Mouse (Mus musculus) c-Kit-negative CD71-positive TER-119-positive erythroid progenitor cells, embryonic 14.5 days (primary cell): ENCODE data around the gene Rce1.

Experiments
- DNase-seq: peaks from one replicate; pipeline ENCODE4 v3.0.0-alpha.2; 2013; ENCODE audit warnings: low read depth, low spot score

The Rce1 gene

DNA sequence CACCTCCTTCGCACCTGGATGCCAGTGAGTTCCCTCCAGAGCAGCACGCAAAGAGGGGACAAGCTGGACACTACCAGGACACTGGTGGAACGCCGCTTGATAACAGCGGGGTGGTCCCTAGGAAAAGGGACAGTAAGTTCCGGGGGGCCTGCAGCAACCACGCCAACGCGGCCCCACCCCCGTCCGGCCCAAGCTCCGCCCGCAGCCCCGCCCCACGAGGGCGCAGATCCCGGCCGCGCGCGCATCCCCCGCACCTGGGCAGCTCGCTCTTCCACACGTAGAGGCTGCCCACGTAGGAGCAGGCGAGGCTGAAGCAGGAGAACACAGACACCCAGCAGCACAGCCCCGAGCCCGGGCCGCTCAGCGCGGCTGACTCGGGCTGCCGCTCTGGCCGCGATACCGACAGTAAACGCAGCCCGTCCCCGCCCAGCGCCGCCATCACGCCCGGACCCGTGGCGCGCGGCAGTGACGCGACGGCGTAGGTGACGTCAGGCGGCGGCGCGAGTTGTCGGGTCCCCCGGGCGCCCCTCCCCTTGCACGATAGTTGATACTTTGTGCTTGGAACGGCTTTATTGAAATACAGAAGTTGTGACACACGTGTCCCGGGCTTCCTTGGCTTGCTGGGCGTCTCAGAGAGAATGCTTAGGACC lies at the start of gene Rce1:
Gene Rce1, minus strand, starts transcription at position 463 of the 650 bp plus-strand sequence.
- DNase-seq: peak; percentile 77

DNA sequence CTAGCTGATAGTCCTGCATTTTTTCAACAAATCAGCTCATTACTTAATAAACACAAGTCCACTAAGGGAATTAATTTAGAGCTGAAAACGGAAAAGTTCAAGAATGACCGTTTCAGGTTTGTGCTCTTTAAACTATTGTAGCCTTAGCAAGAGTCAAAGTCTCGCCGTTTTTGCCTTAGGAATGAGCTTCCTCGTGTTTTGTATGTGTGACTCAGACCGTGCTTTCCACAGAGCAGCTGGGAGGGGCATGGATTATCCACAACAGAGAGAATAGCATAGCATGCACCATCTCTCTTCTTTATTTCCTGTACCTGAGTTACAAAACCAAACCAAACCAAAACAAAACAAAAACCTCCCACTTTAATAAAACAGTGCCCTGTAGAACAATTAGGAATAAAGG lies 47.0 kb upstream of the Rce1 start:
- no peak for DNase-seq

DNA sequence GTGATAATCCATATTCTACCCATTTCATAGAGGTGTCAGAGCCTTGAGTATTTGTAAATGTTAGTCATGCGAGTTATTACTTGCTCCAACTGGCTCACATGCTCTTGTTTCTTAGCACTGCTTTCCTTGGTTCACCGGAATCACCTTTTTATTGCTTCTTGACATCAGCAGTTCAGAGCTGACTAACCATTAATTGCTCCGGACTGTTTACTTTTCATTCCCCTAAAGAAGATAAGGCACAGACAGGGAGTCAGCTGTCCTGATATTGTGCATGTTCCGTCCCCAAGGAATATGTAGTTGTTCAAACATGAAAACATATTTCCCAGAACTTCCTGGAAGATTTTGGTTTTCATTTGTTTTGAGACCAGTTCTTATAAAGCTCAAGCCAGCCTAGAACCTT lies 45.3 kb upstream of the Rce1 start:
- DNase-seq: no peak

DNA sequence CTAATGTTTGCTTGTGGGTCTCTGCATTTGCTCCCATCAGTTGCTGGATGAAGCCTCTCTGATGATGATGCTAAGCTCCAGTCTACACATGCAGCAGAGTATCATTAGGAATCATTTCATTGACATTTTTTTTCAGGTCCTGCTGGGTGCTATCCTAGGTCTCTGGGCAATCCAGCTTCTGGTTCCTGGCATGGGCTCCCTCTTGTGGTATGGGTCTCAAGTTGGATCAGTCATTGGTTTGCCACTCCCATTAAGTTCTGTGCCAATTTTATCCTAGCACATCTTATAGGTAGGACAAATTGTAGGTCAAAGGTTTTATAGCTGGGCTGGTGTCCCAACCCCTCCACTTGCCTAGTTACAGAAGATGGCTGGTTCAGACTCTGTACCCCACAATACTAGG lies 41.4 kb upstream of the Rce1 start:
- no peak for DNase-seq

DNA sequence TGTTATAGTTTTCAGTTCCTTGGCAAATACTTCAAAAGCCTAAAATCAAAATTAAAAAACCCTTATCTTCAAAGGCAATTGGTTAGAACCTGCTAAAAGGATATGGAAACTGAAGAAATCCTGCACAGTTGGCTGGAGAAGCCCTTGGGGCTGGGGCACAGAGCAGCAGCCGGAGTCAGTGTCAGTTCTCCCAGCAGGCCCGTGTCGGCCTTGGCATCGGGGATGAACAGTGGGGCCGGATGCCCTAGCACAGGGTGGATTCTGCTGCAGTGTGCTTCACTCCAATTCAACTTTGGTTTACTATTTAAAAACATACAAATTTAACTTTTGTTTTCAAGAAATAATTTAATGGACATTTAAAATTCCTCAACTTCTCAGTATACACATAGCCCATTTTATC lies 32.7 kb upstream of the Rce1 start:
- DNase-seq: no peak

DNA sequence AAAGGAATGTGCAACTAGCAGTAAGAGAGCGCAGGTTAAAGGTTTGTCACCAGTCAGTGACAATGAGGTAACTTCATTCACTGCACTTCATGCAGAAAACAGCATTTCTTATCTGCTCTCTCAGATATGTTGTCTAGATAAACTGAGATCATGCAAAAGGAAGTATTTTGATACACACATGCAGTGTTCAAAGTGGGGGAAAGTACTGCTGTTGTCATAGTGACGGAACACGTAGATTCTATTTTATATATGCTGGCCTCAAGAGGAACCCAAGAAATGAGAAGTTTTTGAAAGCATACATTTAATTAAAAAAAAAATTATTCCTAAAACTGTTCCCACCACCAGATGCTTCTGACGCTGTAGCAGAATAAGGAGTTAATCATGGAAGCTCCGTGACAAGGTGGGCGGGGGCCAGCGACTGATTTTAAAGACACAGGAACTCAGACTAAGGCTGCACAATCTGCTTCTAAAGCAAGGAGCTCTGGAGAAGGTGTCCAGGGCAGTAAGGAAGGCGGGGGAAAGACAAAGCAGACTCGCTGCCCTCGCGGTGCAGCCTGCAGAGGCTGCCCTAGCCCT lies 21.6 kb upstream of the Rce1 start:
- DNase-seq: no peak

DNA sequence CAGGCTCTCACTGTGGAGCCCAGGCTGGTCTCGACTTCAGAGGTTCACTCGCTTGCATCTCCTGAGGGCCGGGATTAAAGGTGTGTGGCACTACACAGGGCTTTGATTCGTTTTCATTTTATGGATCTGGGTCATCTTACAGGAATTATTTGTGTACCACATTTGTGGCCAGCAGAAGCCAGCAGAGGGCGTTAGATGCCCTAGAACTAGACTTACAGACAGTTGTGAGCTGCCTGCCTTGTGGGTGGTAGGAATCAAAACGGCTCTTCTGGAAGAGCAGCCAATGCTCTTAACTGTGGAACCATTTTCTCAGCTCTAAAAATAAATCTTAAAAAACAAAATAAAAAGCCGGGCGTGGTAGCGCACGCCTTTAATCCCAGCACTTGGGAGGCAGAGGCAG lies 18.8 kb upstream of the Rce1 start:
- no peak for DNase-seq

DNA sequence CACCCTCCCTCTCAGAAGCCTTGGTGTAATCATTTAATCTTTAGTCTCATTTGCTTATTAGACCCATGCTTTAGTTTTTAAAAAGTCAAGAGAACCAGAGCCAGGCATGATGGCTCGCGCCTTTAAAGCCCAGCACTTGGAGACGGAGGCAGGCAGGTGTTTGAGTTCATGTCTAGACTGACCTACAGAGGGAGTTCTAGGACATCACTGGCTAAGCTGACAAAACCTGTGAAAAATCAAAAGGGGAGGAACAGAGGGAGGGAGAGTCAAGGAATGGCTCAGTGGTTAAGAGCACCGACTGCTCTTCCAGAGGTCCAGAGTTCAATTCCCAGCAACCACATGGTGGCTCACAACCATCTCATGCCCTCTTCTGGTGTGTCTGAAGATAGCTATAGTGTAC lies 10.5 kb upstream of the Rce1 start:
- DNase-seq: no peak

DNA sequence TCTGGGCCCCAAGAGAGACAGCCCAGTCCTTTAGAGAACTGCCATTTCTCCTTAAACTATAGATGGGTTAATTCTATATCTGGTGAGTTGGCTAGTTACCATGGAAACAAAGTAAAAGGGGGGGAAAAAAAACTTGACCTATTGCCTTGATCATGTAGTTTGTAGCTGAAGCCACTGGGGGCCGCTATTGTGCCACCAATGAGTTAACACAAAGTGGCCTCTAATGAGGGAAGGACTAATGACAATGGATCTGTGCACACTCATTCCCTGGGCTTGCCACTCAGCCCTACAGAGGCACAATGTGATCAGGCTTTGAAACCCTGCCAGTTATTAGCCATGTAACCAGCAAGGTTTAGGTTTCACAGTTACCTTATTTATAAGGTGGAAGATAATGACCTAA lies 3.4 kb upstream of the Rce1 start:
- no peak for DNase-seq

DNA sequence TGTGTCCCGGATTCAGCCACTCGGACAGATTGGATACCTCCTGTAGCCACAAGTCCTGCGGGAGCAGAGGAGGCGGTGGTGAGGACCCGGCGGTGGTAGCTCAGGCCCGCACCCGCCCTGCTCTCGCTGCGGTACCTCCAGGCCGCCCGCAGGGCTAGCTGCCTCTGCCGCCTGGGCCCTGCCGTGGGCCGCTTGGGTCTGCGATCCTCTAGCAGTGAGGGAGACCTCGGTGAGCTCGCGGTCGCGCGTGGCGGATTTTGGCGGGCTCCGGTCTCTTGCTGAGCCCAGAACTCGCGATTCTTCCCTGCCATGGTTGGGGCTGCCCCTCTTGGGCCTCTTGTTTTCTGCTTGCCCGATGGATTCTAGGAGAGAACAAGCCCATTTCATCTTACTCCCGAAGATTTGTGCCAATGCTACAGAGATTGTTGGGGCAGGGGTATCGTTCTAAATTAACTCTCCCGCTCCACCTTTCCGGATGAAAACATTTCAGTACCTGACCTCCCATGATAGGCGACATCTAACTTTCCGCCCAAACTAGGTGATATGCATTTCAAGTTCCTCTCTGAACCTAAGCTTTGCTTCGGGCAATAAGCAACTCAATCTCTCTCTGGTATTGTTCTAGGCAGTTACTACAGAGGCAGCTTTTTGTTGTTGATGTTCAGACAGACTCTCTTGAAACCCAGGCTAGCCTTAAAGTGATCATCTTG lies 541 bp upstream of the Rce1 start:
- DNase-seq: no peak

DNA sequence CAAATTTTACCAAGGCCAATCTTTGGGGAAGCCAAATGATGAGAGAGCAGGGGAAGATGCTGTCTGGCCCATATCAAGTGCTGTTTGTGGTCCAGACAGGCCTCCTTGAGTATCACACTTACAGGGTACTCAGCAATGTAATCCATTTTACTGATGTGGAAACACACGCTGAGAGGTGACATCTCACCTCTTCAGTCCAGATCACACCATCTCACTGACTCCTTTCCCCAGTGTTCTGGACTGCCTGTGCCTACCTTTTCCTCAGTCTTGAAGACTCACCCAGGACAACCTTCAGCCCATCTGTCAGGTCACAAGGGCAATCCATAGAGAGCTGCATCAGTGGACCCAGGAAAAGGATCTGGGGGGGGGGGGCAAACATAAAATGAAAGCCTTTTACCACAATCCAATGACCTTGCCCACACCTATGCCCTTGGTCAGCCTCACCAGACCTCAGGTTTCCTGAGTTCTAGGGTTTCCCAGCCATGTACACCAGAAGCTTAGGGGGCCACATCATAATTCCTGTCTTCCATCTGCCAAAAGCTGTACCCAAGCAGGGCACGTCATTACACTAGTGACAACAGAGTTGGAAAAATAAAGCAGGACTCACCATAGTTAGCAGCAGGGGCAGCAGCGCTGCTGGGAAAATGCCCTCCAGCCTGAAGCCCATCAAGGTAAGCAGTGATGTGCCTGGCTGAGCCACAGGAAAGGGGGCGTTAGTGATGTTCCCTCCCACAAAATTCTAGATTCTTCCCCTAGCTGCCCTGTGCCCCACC lies 849 bp downstream of the Rce1 start:
- DNase-seq: no peak

DNA sequence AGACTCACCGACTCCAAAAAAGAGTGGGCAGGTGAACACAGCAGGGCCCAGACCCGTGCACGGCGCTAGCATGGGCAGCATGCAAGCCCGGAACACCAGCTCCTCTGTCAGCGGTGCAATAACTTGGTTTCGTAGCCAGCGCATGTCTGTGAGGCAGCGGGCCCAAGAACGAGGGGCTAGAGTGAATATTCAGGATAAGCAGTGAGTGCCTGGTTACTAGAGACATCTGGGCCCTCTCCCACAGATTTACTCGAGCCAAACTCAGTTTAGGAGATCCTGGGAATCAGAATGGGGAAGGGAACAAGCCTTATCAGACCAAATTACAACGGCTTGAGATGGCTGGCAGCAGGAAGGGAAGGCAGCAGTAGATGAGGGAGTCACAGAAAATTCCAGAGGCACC lies 1.4 kb downstream of the Rce1 start:
- no peak for DNase-seq

DNA sequence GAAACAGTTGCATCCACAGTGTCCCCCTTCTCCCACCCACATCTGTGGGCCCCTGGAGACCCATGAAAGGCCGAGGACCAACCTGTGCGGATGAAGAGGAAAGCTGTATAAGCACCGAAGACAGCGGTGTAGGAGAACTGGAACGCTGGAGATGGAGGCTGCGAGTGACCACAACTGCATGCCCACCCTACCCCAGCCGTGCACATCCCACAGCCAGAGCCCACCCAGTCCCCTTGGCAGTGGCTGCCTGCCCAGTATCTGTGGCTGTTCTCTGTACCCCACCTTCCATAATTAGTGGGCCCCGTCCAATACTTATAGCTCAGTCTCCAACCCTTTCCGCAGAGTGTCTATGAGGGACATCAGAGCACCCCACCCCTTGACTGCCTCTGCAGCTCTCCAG lies 2.0 kb downstream of the Rce1 start:
- no peak for DNase-seq

DNA sequence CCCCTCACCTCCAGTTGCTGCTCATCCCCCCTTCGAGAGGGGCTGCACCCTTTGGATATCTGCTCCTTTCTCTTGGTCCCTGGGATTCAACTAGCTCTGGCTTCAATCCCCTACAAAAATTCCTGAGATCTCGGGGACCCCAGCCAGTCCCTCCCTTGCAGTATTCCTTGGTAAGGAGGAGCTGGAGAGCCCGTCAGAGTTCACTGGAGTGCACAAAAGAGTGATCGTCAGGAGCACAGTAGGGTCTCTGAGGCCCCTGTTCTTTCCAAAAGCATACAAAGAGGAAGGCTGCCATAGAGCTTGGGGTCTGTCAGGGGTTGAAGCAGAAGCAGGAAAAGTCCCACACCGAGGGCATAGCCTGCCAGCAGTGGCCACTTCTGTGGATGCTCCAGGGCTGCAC lies 2.7 kb downstream of the Rce1 start:
- no peak for DNase-seq

DNA sequence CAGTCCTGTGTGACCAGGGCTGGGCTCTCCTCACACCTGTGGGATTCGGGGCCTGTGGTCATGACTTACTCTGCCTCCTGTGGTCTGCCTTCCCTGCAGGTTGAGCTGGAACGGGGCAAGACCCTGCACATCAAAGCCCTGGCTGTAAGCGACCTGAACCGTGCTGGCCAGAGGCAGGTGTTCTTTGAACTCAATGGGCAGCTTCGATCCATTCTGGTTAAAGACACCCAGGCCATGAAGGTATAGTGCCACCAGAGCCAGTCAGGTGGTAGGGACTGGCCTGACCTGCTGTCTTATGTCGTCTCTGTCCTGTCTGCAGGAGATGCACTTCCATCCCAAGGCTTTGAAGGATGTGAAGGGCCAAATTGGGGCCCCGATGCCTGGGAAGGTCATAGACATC lies 4.7 kb downstream of the Rce1 start:
- no peak for DNase-seq

DNA sequence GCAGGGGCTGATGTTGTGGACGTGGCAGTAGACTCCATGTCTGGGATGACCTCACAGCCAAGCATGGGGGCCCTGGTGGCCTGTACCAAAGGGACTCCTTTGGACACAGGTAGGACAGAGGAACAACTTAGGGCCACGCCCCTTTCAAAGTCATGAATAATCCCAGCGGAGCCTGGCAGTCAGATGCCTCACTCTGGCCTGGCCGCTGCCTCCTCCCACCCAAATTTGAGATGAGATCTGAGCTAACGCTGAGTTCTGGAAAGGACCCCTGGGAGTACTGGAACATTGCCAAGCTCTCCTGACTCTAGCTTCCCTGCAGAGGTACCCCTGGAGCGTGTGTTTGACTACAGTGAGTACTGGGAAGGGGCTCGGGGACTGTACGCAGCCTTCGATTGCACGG lies 6.0 kb downstream of the Rce1 start:
- no peak for DNase-seq

DNA sequence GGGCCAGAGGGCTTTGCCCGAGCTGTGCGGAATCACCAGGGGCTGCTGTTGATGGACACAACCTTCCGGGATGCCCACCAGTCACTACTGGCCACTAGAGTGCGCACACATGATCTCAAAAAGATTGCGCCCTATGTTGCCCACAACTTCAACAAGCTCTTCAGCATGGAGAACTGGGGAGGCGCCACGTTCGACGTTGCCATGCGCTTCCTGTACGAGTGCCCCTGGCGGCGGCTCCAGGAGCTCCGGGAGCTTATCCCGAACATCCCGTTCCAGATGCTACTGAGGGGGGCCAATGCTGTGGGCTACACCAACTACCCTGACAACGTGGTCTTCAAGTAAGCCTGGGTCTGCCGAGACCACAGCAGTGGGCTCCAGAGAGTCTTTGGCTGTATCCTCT lies 7.3 kb downstream of the Rce1 start:
- DNase-seq: no peak

DNA sequence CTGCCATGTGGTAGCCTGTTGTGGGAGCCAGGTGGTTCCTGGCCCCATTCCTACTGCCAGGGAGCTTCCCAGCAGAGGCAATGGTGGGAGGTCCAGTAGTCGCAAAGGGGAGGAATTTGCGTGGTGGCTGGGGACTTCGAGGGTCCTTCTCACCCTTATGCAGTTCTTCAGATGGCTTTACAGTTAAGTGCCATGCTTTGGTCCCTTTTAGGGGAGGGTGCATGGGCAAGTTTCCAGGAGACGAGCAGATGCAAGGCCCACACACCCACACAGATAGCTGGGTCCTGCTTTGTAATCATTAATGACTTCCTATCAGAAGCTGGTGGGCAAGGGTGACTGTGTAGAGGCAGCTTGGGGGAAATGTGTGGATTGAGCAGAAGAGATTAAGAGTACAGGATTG lies 8.9 kb downstream of the Rce1 start:
- DNase-seq: no peak

DNA sequence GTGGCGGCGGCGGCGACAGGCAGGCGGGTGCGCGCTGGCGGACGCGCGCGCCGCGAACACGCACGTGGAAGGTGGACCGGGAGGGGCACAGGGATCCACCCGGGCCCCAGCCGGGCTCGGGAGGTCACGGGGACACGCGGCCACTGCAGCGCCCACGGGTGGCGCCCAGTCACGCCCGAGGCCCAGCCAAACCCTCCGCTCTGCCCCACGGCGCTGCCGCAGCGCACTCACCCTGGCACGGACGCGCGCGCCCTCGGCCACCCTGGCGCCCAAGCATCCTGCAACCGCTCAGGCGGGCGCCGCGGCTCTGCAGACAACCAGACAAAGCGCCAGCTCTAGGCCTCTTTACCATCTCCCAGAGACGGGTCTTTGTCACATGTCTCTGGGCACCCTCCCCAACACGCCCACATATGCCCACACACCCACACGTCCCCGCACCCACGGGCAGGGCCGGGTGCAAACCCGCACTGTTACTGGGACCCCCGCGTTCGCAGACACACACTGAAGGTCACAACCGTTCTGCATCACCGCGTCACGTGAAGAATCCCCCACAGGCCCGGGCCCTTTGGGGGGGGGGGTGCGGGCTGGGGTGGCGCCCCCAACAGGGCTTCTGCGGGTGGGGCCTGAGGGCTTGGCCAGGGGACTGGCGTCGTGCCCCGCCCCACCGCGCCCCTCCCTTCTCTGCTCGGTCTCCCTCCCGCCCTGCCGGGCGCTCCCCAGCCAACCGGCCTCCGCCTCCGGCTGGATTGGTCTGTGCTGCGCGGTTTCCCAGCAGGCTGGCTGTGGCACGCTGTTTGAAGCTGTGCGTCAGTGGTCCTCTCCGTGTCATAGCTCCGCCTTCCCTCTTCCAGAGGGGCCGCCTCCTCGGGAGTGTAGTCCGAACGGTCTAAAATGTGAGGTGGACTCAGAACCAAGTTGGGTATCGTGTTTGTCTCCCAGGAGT lies 10.0 kb downstream of the Rce1 start, which contains the start of gene Lrfn4:
Gene Lrfn4, minus strand, starts transcription at position 517 of the 943 bp plus-strand sequence.
- DNase-seq: no peak

DNA sequence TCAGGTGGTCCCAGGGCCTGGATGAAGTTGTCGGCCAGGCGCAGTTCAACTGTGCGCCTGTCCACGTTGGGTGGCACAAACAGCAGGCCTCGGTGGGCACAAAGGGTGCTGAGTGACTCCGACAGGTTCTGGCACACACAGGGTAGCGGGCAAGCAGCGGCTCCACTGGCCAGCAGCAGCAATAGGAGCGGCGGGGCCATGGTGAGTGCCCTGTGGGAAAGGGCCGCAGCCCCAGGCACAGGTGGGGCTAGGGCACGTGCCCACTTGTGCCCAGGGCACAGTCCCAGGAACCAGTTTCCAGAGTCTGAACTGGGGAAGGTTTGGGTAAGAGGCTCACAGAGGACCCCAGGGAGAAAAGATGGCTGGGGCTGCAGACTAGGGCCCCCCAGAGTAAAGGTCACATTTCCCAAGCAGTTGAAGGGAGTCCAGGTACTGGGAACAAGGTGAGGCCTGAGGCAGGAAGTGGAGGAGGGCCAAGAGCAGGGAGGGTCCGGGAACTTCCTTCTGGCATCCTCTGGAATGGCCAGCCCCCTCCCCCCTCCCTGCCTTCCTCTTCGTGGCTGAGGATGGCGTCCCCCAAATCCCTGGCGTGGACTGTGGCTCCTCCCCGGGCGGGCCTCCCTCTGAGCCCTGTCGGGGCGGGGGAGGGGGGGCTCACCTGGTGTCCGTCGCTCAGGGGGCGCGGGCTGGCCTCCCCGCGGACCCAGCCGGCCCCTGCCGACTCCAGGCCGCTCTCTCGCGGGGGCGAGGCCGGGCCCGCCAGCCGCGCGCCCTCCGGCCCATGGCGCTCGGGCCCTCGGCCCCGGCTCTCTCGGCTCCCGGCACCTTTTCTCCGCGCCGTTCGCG lies 10.9 kb downstream of the Rce1 start:
- DNase-seq: no peak
